Comparison of ENCODE assay signal across 9 mouse cellular contexts in genomic region chr4:84876347-84876746, GRCm38 (mm10). TPM values are rescaled to one million over a fixed set of nuclear protein-coding genes. Genes with fewer than 3 reads are reported as not detected.
A peak's percentile ranks its signal among the peaks of the same experiment; 100 is the strongest.
DNase-seq lines count a peak whose midpoint lies in the region; ATAC-seq lines count a peak whose summit lies in the region.
"Had no signal": no experiment of that assay in that cellular context is flagged by ENCODE, and none has a peak within 500 bp of the region (broad histone marks: within the 10 kb centered on the region; RNA-seq: fewer than 3 reads in every experiment).

No protein-coding gene starts in this region.

- peak; percentile 68; the same call in 1 of the 2 replicates for ATAC-seq in forebrain, embryonic 13.5 days
- no peak for ATAC-seq in forebrain, embryonic 12.5 days (ENCODE audit: low FRiP score)
- ATAC-seq in erythroid progenitor cell, adult 5-6 weeks (replicated peaks; ENCODE audit: low FRiP score, poor library complexity, severe bottlenecking) = no peak

- no peaks in the 10 kb centered on the region for H3K9me3 ChIP-seq in forebrain, embryonic 13.5 days (replicated peaks)
- H3K9me3 ChIP-seq in forebrain, embryonic 12.5 days = no peaks in the 10 kb centered on the region
- H3K9me3 ChIP-seq: liver, embryonic 13.5 days had no signal

- H3K4me1 ChIP-seq in forebrain, embryonic 13.5 days = no peaks in the 10 kb centered on the region
- H3K4me1 ChIP-seq in forebrain, embryonic 12.5 days = no peaks in the 10 kb centered on the region
- H3K4me1 ChIP-seq: liver, embryonic 13.5 days had no signal

- H3K27me3 ChIP-seq in forebrain, embryonic 13.5 days = no peaks in the 10 kb centered on the region
- no peaks in the 10 kb centered on the region for H3K27me3 ChIP-seq in forebrain, embryonic 12.5 days
- H3K27me3 ChIP-seq: liver, embryonic 13.5 days had no signal

- no peaks in the 10 kb centered on the region for H3K36me3 ChIP-seq in forebrain, embryonic 13.5 days (ENCODE audit: poor library complexity, severe bottlenecking)
- H3K36me3 ChIP-seq in forebrain, embryonic 12.5 days (replicated peaks) = no peaks in the 10 kb centered on the region
- H3K36me3 ChIP-seq: liver, embryonic 13.5 days had no signal

- H3K4me3 ChIP-seq in forebrain, embryonic 13.5 days = no peak overlapping the region
- H3K4me3 ChIP-seq in forebrain, embryonic 12.5 days (replicated peaks) = no peak overlapping the region
- H3K4me3 ChIP-seq: liver, embryonic 13.5 days had no signal

- WGBS in forebrain, embryonic 13.5 days = 41% methylated on average over 3 of the region's 3 CpGs
- 60% methylated on average over 3 of the region's 3 CpGs for WGBS in forebrain, embryonic 12.5 days

- H3K9ac ChIP-seq in forebrain, embryonic 13.5 days = no peak overlapping the region
- no peak overlapping the region for H3K9ac ChIP-seq in forebrain, embryonic 12.5 days
- H3K9ac ChIP-seq: liver, embryonic 13.5 days had no signal

- H3K4me2 ChIP-seq in forebrain, embryonic 13.5 days = no peak overlapping the region
- no peak overlapping the region for H3K4me2 ChIP-seq in forebrain, embryonic 12.5 days
- H3K4me2 ChIP-seq: liver, embryonic 13.5 days had no signal

- no peak overlapping the region for H3K27ac ChIP-seq in forebrain, embryonic 13.5 days
- no peak overlapping the region for H3K27ac ChIP-seq in forebrain, embryonic 12.5 days
- H3K27ac ChIP-seq: liver, embryonic 13.5 days had no signal

- DNase-seq in ovary, postnatal 14 days (ENCODE audit: low spot score) = peak; percentile 25
- no peak for DNase-seq in ovary, postnatal 10 days (ENCODE audit: low spot score)
- peak; percentile 65 for DNase-seq in embryo, embryonic 10.5 days (ENCODE audit: low spot score)
- peak; percentile 40 to 53 for DNase-seq in kidney, postnatal 4 days
- peak; percentile 46 for DNase-seq in naive thymus-derived CD4-positive, alpha-beta T cell, adult 2 months (ENCODE audit: low read depth)
- DNase-seq: liver, embryonic 13.5 days had no signal

RNA-seq across cellular contexts. Expression of gene Cntln, which starts 7.8 kb away (rescaled TPM):
- 8.5 and 9.1 TPM in 2 replicates for polyA plus RNA-seq in forebrain, embryonic 13.5 days (2015; fragmentation: Nextera tagmentation; extraction: Ambion mirVana)
- polyA plus RNA-seq in forebrain, embryonic 12.5 days (2016; fragmentation: Nextera tagmentation; extraction: Ambion mirVana) = 11.3 and 12.2 TPM in 2 replicates
- 22.6 and 28.5 TPM in 2 replicates for total RNA-seq in erythroid progenitor cell, adult 5-6 weeks (2015; ENCODE audit: low replicate concordance)
- total RNA-seq in erythroid progenitor cell, adult 5-6 weeks (2017; ENCODE audit: low replicate concordance) = 47.7 and 51.0 TPM in 2 replicates
